Mouse (Mus musculus): ENCODE measurements around the gene Dnah11. TPM values are rescaled to one million over a fixed set of nuclear protein-coding genes. Genes with fewer than 3 reads are reported as not detected.

Dnah11 gene
- polyA plus RNA-seq, 1 experiment from 2014 or later, result 0.09 TPM

DNA sequence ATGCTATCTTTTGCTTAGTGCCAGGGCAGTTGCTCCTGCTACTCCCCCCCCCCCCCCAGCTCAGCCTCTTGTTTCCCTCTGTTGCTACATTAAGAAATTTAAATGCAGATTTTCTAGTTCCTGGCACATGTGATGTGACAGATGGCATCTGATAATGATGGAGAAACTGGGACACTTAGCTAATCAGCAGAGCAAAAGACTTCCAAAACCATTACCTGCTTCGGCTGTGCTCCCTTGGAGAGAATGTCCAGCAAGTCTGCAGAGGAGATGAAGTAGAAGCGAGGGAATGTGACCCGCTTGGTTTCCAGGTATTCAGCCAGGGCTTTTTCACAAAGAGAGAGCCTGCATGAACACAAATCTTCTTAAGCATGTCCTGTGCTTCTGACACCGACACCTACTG is 94.3 kb downstream of the Dnah11 start:
- no peak overlapping the region for H3K9ac ChIP-seq (ENCODE audit: low read depth, low read length)
- no peak overlapping the region for H3K4me3 ChIP-seq (ENCODE audit: low read length)
- 75% methylated on average over 4 of the region's 4 CpGs for WGBS
- H3K4me2 ChIP-seq (ENCODE audit: low read depth, low read length), result no peak overlapping the region
- H3K27ac ChIP-seq (ENCODE audit: low read length), result no peak overlapping the region
- H3K4me1 ChIP-seq (ENCODE audit: control insufficient read depth, insufficient read depth, low read length), result no peaks in the 10 kb centered on the region
- no peaks in the 10 kb centered on the region for H3K36me3 ChIP-seq (ENCODE audit: control insufficient read depth, insufficient read depth, low read length)
- no peak for ATAC-seq
- no peaks in the 10 kb centered on the region for H3K27me3 ChIP-seq (replicated peaks; ENCODE audit: control insufficient read depth, insufficient read depth, low read length)
- H3K9me3 ChIP-seq (ENCODE audit: control insufficient read depth, low read length), result no peaks in the 10 kb centered on the region

- no peaks in the 10 kb centered on the region for H3K4me1 ChIP-seq (ENCODE audit: control insufficient read depth, insufficient read depth, low read length)
- H3K4me3 ChIP-seq (ENCODE audit: low read length), result no peak overlapping the region
- WGBS, result 70% methylated on average over 5 of the region's 5 CpGs
- H3K4me2 ChIP-seq (ENCODE audit: low read depth, low read length), result no peak overlapping the region
- no peak for ATAC-seq
- no peaks in the 10 kb centered on the region for H3K36me3 ChIP-seq (ENCODE audit: control insufficient read depth, insufficient read depth, low read length)
- H3K27ac ChIP-seq (ENCODE audit: low read length), result no peak overlapping the region
- no peak overlapping the region for H3K9ac ChIP-seq (ENCODE audit: low read depth, low read length)
- H3K9me3 ChIP-seq (ENCODE audit: control insufficient read depth, low read length), result no peaks in the 10 kb centered on the region
- no peaks in the 10 kb centered on the region for H3K27me3 ChIP-seq (replicated peaks; ENCODE audit: control insufficient read depth, insufficient read depth, low read length)
Measured at GRCm38 (mm10) chr12:118099694-118100093, 99.1 kb downstream of the Dnah11 start.

DNA sequence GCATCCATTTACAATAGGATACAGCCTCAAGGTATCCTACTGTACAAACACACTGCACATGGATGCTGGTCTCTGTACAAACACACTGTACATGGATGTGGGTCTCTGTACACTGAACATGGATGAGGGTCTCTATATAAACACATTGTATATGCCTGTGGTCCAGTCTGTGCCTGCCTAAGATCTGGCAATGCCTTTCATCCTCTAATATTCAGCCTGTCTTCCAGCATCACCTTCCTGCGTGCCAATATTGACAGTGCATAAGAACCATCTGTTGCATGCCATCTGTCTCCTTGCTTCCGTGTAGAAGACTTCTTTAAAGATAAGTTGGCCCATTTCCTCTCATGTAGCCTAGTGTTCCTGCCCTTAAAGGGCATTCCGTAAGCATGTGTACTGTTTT is 100.6 kb downstream of the Dnah11 start:
- no peak overlapping the region for H3K9ac ChIP-seq (ENCODE audit: low read depth, low read length)
- H3K4me1 ChIP-seq (ENCODE audit: control insufficient read depth, insufficient read depth, low read length), result no peaks in the 10 kb centered on the region
- H3K27me3 ChIP-seq (replicated peaks; ENCODE audit: control insufficient read depth, insufficient read depth, low read length), result no peaks in the 10 kb centered on the region
- no peak overlapping the region for H3K4me3 ChIP-seq (ENCODE audit: low read length)
- WGBS, result 74% methylated on average over 3 of the region's 3 CpGs
- H3K27ac ChIP-seq (ENCODE audit: low read length), result no peak overlapping the region
- ATAC-seq, result no peak
- H3K36me3 ChIP-seq (ENCODE audit: control insufficient read depth, insufficient read depth, low read length), result no peaks in the 10 kb centered on the region
- no peak overlapping the region for H3K4me2 ChIP-seq (ENCODE audit: low read depth, low read length)
- H3K9me3 ChIP-seq (ENCODE audit: control insufficient read depth, low read length), result no peaks in the 10 kb centered on the region

GRCm38 (mm10) chr12:118094946-118095345 is 103.9 kb downstream of the Dnah11 start:
- no peak overlapping the region for H3K9ac ChIP-seq (ENCODE audit: low read depth, low read length)
- 84% methylated on average over 4 of the region's 4 CpGs for WGBS
- no peaks in the 10 kb centered on the region for H3K4me1 ChIP-seq (ENCODE audit: control insufficient read depth, insufficient read depth, low read length)
- H3K4me2 ChIP-seq (ENCODE audit: low read depth, low read length), result no peak overlapping the region
- no peaks in the 10 kb centered on the region for H3K36me3 ChIP-seq (ENCODE audit: control insufficient read depth, insufficient read depth, low read length)
- no peaks in the 10 kb centered on the region for H3K27me3 ChIP-seq (replicated peaks; ENCODE audit: control insufficient read depth, insufficient read depth, low read length)
- H3K27ac ChIP-seq (ENCODE audit: low read length), result no peak overlapping the region
- ATAC-seq, result no peak
- H3K4me3 ChIP-seq (ENCODE audit: low read length), result no peak overlapping the region
- no peaks in the 10 kb centered on the region for H3K9me3 ChIP-seq (ENCODE audit: control insufficient read depth, low read length)

- Histone ChIP-seq H3K4me1 (ENCODE audit: control insufficient read depth, insufficient read depth, low read length) (no peaks in the 10 kb centered on the region), H3K27me3 (replicated peaks; ENCODE audit: control insufficient read depth, insufficient read depth, low read length) (no peaks in the 10 kb centered on the region), H3K4me3 (ENCODE audit: low read length) (no peak overlapping the region), H3K9me3 (ENCODE audit: control insufficient read depth, low read length) (no peaks in the 10 kb centered on the region), H3K9ac (ENCODE audit: low read depth, low read length) (no peak overlapping the region), H3K27ac (ENCODE audit: low read length) (no peak overlapping the region), H3K36me3 (ENCODE audit: control insufficient read depth, insufficient read depth, low read length) (no peaks in the 10 kb centered on the region), H3K4me2 (ENCODE audit: low read depth, low read length) (no peak overlapping the region)
- no peak for ATAC-seq
- 81% methylated on average over 1 of the region's 1 CpGs for WGBS
Measured at GRCm38 (mm10) chr12:118085291-118085690, 113.6 kb downstream of the Dnah11 start.

DNA sequence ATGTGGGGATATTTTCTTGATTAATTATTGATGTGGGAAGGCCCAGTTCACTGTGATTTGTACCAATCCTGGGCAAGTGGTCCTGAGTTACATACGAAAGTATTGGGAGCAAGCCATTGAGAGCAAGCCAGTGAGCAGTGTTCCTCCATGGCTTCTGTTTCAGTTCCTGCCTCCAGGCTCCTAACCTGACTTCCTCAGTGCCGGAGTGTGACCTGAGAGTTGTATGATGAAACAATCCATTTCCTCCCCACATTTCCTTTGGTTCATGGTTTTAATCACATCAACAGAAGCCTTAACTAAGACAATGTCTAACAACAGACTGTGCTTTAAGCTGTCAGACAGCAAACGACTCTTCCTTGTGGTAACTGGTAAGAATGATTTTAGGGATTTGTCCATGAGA is 114.0 kb downstream of the Dnah11 start:
- Histone ChIP-seq H3K9me3 (ENCODE audit: control insufficient read depth, low read length) (no peaks in the 10 kb centered on the region), H3K4me2 (ENCODE audit: low read depth, low read length) (no peak overlapping the region), H3K4me1 (ENCODE audit: control insufficient read depth, insufficient read depth, low read length) (no peaks in the 10 kb centered on the region), H3K27ac (ENCODE audit: low read length) (no peak overlapping the region), H3K9ac (ENCODE audit: low read depth, low read length) (no peak overlapping the region), H3K4me3 (ENCODE audit: low read length) (no peak overlapping the region), H3K27me3 (replicated peaks; ENCODE audit: control insufficient read depth, insufficient read depth, low read length) (no peaks in the 10 kb centered on the region), H3K36me3 (ENCODE audit: control insufficient read depth, insufficient read depth, low read length) (no peaks in the 10 kb centered on the region)
- 86% methylated on average over 3 of the region's 3 CpGs for WGBS
- no peak for ATAC-seq

DNA sequence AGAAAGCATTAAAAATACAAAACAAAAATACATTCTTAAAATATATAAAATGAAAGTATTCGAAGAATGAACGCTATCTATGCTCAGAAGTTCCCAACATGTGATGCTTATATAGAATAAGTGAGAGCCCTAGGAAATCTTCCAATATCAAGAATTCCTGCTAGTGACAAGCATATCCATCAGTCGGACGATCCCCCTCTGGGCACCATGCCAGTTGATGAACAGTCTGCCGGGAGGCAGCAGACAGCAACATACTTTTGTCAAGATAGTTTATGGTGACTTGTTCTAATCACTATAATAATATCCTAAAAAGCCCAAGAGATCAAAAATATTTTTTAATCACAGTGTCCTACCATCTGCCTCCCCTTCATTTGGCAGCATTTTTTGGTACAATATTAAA is 114.7 kb downstream of the Dnah11 start:
- no peak overlapping the region for H3K27ac ChIP-seq (ENCODE audit: low read length)
- 61% methylated on average over 5 of the region's 5 CpGs for WGBS
- no peaks in the 10 kb centered on the region for H3K9me3 ChIP-seq (ENCODE audit: control insufficient read depth, low read length)
- no peak overlapping the region for H3K9ac ChIP-seq (ENCODE audit: low read depth, low read length)
- no peak overlapping the region for H3K4me3 ChIP-seq (ENCODE audit: low read length)
- no peak overlapping the region for H3K4me2 ChIP-seq (ENCODE audit: low read depth, low read length)
- no peaks in the 10 kb centered on the region for H3K4me1 ChIP-seq (ENCODE audit: control insufficient read depth, insufficient read depth, low read length)
- no peak for ATAC-seq
- H3K27me3 ChIP-seq (replicated peaks; ENCODE audit: control insufficient read depth, insufficient read depth, low read length), result no peaks in the 10 kb centered on the region
- no peaks in the 10 kb centered on the region for H3K36me3 ChIP-seq (ENCODE audit: control insufficient read depth, insufficient read depth, low read length)

DNA sequence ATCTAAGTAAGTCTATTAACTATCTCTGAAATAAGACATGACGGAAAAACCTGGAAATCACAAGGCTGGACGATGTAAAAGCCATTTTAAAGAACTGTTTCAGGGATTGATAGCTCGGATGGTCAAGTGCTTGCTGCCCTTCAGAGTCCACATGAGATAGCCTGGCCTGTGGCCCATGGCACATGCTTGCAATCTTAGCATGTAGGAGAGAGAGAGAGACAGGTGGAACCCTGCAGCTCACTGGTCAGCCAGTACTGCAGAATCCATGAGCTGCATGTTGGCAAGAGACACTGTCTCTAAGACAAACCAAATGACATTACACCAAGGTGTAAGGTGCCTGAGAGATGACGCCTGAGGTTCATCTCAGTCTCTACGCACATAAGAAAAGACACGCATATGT is 118.4 kb downstream of the Dnah11 start:
- Histone ChIP-seq H3K4me3 (ENCODE audit: low read length) (no peak overlapping the region), H3K9me3 (ENCODE audit: control insufficient read depth, low read length) (no peaks in the 10 kb centered on the region), H3K27ac (ENCODE audit: low read length) (no peak overlapping the region), H3K27me3 (replicated peaks; ENCODE audit: control insufficient read depth, insufficient read depth, low read length) (no peaks in the 10 kb centered on the region), H3K4me2 (ENCODE audit: low read depth, low read length) (no peak overlapping the region), H3K36me3 (ENCODE audit: control insufficient read depth, insufficient read depth, low read length) (no peaks in the 10 kb centered on the region), H3K9ac (ENCODE audit: low read depth, low read length) (no peak overlapping the region), H3K4me1 (ENCODE audit: control insufficient read depth, insufficient read depth, low read length) (no peaks in the 10 kb centered on the region)
- 93% methylated on average over 6 of the region's 6 CpGs for WGBS
- ATAC-seq, result no peak

DNA sequence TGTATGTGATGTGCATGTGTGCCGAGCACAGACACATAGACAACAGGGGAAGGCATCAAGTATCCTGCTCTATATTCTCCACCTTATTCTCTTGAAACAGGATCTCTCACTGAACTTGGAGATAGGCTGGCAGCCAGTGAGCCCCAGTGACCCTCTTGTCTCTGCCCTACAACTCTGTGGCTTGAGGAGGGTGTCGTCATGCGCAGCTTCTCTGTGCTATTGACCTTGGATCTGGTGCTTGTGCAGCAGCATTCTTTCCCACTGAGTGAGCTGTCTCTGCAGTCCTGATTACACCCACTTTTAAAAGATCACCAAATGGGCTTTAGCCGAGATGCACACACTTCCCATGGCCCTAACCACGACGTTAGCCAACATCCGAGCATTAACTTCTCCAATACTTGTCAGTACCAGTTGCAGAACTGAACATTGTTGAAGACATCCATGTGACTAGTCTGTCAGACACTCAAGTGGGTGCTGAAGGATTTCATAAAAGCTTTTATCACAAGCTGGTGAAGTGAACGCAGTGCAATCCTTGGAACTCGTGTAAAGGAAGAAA is 120.3 kb downstream of the Dnah11 start:
- ATAC-seq, result 0 out of 2 replicates have a peak, but pooled peaks have one; percentile 13
- 65% methylated on average over 9 of the region's 9 CpGs for WGBS
- no peak overlapping the region for H3K4me3 ChIP-seq (ENCODE audit: low read length)

DNA sequence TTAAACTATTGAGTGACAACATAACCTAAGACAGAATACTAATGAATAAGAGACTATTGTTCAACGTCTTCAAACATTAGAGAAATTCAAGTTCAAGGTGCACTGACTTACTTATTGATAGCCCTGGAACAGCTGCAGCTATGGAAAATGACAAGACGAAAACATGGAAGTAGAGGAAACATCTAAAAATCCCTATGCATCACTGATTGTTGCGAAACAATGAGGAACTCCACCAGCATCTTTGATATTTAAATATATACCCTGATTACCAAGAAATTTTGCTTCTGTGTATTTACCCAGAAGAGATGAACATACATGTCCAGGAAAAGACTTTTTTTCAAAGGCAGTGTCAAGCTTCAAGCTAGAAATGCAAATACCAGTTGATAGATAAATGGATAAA is 122.0 kb downstream of the Dnah11 start:
- Histone ChIP-seq H3K4me1 (ENCODE audit: control insufficient read depth, insufficient read depth, low read length) (no peaks in the 10 kb centered on the region), H3K36me3 (ENCODE audit: control insufficient read depth, insufficient read depth, low read length) (no peaks in the 10 kb centered on the region), H3K9ac (ENCODE audit: low read depth, low read length) (no peak overlapping the region), H3K9me3 (ENCODE audit: control insufficient read depth, low read length) (no peaks in the 10 kb centered on the region), H3K4me2 (ENCODE audit: low read depth, low read length) (no peak overlapping the region), H3K27me3 (replicated peaks; ENCODE audit: control insufficient read depth, insufficient read depth, low read length) (no peaks in the 10 kb centered on the region), H3K27ac (ENCODE audit: low read length) (no peak overlapping the region), H3K4me3 (ENCODE audit: low read length) (no peak overlapping the region)
- WGBS, result 79% methylated on average over 3 of the region's 3 CpGs
- no peak for ATAC-seq

More for the DNA sequence above, 120.3 kb downstream of the Dnah11 start:
- no peaks in the 10 kb centered on the region for H3K4me1 ChIP-seq (ENCODE audit: control insufficient read depth, insufficient read depth, low read length)
- H3K4me2 ChIP-seq (ENCODE audit: low read depth, low read length), result no peak overlapping the region
- H3K9me3 ChIP-seq (ENCODE audit: control insufficient read depth, low read length), result no peaks in the 10 kb centered on the region
- H3K27me3 ChIP-seq (replicated peaks; ENCODE audit: control insufficient read depth, insufficient read depth, low read length), result no peaks in the 10 kb centered on the region
- H3K9ac ChIP-seq (ENCODE audit: low read depth, low read length), result no peak overlapping the region
- no peak overlapping the region for H3K27ac ChIP-seq (ENCODE audit: low read length)
- no peaks in the 10 kb centered on the region for H3K36me3 ChIP-seq (ENCODE audit: control insufficient read depth, insufficient read depth, low read length)
